Mouse (Mus musculus): ENCODE measurements around the gene Klhl9. TPM values are rescaled to one million over a fixed set of nuclear protein-coding genes. Genes with fewer than 3 reads are reported as not detected.
"Not testable (repeated sequence)": the region's sequence is repeated elsewhere in the genome, so short reads cannot be mapped to it uniquely, and the experiment has no call there.

The Klhl9 gene
- 10 to 100 TPM; 45.1 to 47.2 TPM for total RNA-seq (2021)
- long read RNA-seq, experiment 1, full-length matches to known transcripts, result 5 of 5 reads
- long read RNA-seq, experiment 1, partial matches to known transcripts, result 0 of 5 reads
- long read RNA-seq, experiment 1, other reads (novel, unspliced or antisense), result 0 of 5 reads
- long read RNA-seq, experiment 2, full-length matches to known transcripts, result 26 of 26 reads
- long read RNA-seq, experiment 2, partial matches to known transcripts, result 0 of 26 reads
- long read RNA-seq, experiment 2, other reads (novel, unspliced or antisense), result 0 of 26 reads

GRCm38 (mm10) chr4:88721791-88722721 lies at the start of gene Klhl9, which contains the start of gene Gm26566:
Gene Klhl9, minus strand, starts transcription at chr4:88722465.
Gene Gm26566, plus strand, starts transcription at chr4:88721805.
- peak; percentile 95 for DNase-seq

GRCm38 (mm10) chr4:88763384-88764018 lies 41.2 kb upstream of the Klhl9 start:
- peak; percentile 64 for DNase-seq

- not testable (repeated sequence) for DNase-seq
Observed at GRCm38 (mm10) chr4:88762341-88762740, 40.1 kb upstream of the Klhl9 start.

- peak; percentile 66 for DNase-seq
Observed at GRCm38 (mm10) chr4:88761776-88762175, 39.5 kb upstream of the Klhl9 start.

GRCm38 (mm10) chr4:88760431-88760830 lies 38.2 kb upstream of the Klhl9 start:
- DNase-seq, result peak; percentile 79

GRCm38 (mm10) chr4:88759610-88760268 lies 37.5 kb upstream of the Klhl9 start, which contains the start of gene Gm13283:
Gene Gm13283, plus strand, starts transcription at chr4:88760119.
- peak; percentile 36 for DNase-seq

GRCm38 (mm10) chr4:88758751-88759150 lies 36.5 kb upstream of the Klhl9 start:
- DNase-seq, result not testable (repeated sequence)

- peak; percentile 86 for DNase-seq
Observed at GRCm38 (mm10) chr4:88757628-88758031, 35.4 kb upstream of the Klhl9 start.

GRCm38 (mm10) chr4:88756581-88757513 lies 34.6 kb upstream of the Klhl9 start:
- not testable (repeated sequence) for DNase-seq

GRCm38 (mm10) chr4:88754818-88755340 lies 32.6 kb upstream of the Klhl9 start, which contains the start of gene Gm13271:
Gene Gm13271, plus strand, starts transcription at chr4:88754868.
- DNase-seq, result peak; percentile 54

- no peak for DNase-seq
Observed at GRCm38 (mm10) chr4:88749926-88750325, 27.7 kb upstream of the Klhl9 start.

GRCm38 (mm10) chr4:88744207-88744606 lies 21.9 kb upstream of the Klhl9 start:
- DNase-seq, result no peak

GRCm38 (mm10) chr4:88742771-88743371 lies 20.6 kb upstream of the Klhl9 start:
- no peak for DNase-seq

GRCm38 (mm10) chr4:88741426-88741825 lies 19.2 kb upstream of the Klhl9 start:
- DNase-seq, result no peak

GRCm38 (mm10) chr4:88739036-88739435 lies 16.8 kb upstream of the Klhl9 start:
- DNase-seq, result no peak

- no peak for DNase-seq
Observed at GRCm38 (mm10) chr4:88738480-88738879, 16.2 kb upstream of the Klhl9 start.

GRCm38 (mm10) chr4:88727324-88727723 lies 5.1 kb upstream of the Klhl9 start:
- DNase-seq, result no peak

GRCm38 (mm10) chr4:88726727-88727126 lies 4.5 kb upstream of the Klhl9 start:
- no peak for DNase-seq

- no peak for DNase-seq
Observed at GRCm38 (mm10) chr4:88723497-88724090, 1.3 kb upstream of the Klhl9 start.

GRCm38 (mm10) chr4:88718715-88719114 lies 3.5 kb downstream of the Klhl9 start:
- no peak for DNase-seq
